Mouse (Mus musculus): ENCODE measurements at regions not wholly inside any gene's neighbourhood (a gene's known extent, or its start where the extent isn't known, plus 50 kb on each side); places are given as distances from the start of the nearest gene placed in this dataset.

DNA sequence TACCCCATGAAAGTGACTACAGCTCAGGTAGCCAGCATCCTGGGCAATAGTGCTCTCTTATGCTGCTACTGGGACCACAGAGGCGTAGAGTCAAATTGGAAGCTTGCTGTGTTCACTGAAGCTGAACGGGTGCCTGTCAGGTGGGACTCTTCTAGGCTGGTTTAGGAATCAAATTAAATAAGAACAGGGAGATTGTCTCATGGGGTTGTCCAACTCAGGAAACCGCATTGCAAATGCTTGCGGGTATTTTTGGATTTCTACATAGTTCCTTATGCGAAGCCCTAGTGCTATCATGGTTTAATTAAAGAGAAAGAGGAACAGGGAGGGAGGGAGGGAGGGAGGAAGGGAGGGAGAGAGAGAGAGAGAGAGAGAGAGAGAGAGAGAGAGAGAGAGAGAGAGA, 120.5 kb upstream of the Six2 start:
- no peaks in the 10 kb centered on the region for H3K36me3 ChIP-seq (ENCODE audit: control insufficient read depth, insufficient read depth, low read length)
- no peak overlapping the region for H3K4me3 ChIP-seq (ENCODE audit: low read depth, low read length)
- TF ChIP-seq CTCF (IDR thresholded peaks at IDR 0.05; ENCODE audit: extremely low read depth, insufficient read length, insufficient replicate concordance, low read depth, low read length) (no peak), POLR2A (IDR thresholded peaks at IDR 0.05; ENCODE audit: low read depth, low read length) (no peak)
- H3K27ac ChIP-seq (ENCODE audit: insufficient read depth, low read depth, low read length): no peak overlapping the region
- H3K4me1 ChIP-seq (ENCODE audit: control insufficient read depth, insufficient read depth, insufficient read length, low read length): no peaks in the 10 kb centered on the region
- 71% methylated on average over 5 of the region's 5 CpGs for WGBS
- H3K27me3 ChIP-seq (ENCODE audit: control insufficient read depth, insufficient read depth, low read length): peaks cover 3% of the 10 kb centered on the region; the same call in 1 of the 2 replicates

DNA sequence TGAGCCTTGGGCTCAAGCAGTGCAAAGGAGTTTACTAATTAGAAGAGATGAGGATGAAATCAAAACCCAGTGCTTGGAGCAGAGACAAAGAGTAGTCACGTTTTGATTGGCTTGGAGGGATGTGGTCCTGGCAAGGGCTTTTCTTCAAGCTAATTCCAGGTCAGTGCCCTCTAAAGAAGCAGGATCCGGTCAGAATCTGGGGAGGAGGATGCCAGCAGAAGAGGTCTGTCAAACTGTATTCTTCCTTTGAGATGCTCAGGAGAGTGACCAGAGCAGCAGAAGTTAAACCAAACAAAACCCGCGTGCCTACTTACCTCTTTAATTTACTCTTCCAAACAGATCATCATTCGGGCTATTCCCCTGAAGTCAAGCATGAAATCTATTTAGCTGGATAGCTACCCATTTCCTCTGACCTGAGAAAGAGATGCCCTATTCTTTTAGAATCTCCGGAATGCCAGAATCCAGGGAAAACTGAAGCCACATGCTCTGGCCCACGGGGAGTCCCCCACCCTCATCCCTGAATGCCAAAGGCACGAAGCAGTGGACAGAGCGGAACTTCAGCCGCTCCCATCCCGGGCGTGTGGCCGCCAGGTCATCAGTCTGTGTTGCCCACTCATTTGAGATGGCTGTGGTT, 117.8 kb upstream of the Six2 start:
- no peak overlapping the region for H3K4me3 ChIP-seq (ENCODE audit: low read depth, low read length)
- TF ChIP-seq CTCF (IDR thresholded peaks at IDR 0.05; ENCODE audit: extremely low read depth, insufficient read length, insufficient replicate concordance, low read depth, low read length): no peak
- no peak for TF ChIP-seq POLR2A (IDR thresholded peaks at IDR 0.05; ENCODE audit: low read depth, low read length)
- WGBS: 62% methylated on average over 13 of the region's 13 CpGs
- no peaks in the 10 kb centered on the region for H3K4me1 ChIP-seq (ENCODE audit: control insufficient read depth, insufficient read depth, insufficient read length, low read length)
- no peak overlapping the region for H3K27ac ChIP-seq (ENCODE audit: insufficient read depth, low read depth, low read length)
- no peaks in the 10 kb centered on the region for H3K36me3 ChIP-seq (ENCODE audit: control insufficient read depth, insufficient read depth, low read length)
- peaks cover 8% of the 10 kb centered on the region for H3K27me3 ChIP-seq (ENCODE audit: control insufficient read depth, insufficient read depth, low read length)

DNA sequence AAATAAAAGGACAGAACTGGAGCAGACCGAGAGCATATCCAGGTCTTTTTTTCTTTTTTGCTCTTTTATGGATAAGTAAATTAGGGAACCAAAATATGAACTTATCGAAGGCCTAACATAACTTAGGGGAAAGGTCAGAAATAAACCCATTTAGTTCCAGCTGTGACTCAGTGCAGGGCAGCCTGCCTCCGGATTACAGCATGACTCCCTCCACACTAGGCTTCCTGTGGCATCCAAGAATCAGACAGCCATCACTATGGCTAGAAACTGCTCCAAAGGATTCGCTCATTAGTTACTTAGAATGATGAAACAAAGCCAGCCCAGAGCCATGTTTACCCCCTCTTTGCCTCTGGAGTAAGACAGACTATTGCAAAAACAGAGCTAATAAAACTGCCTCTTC, 116.6 kb upstream of the Six2 start:
- no peaks in the 10 kb centered on the region for H3K36me3 ChIP-seq (ENCODE audit: control insufficient read depth, insufficient read depth, low read length)
- no peak overlapping the region for H3K27ac ChIP-seq (ENCODE audit: insufficient read depth, low read depth, low read length)
- TF ChIP-seq CTCF (IDR thresholded peaks at IDR 0.05; ENCODE audit: extremely low read depth, insufficient read length, insufficient replicate concordance, low read depth, low read length) (no peak), POLR2A (IDR thresholded peaks at IDR 0.05; ENCODE audit: low read depth, low read length) (no peak)
- H3K4me3 ChIP-seq (ENCODE audit: low read depth, low read length): no peak overlapping the region
- WGBS: 60% methylated on average over 4 of the region's 4 CpGs
- H3K27me3 ChIP-seq (ENCODE audit: control insufficient read depth, insufficient read depth, low read length): peaks cover 20% of the 10 kb centered on the region
- H3K4me1 ChIP-seq (ENCODE audit: control insufficient read depth, insufficient read depth, insufficient read length, low read length): no peaks in the 10 kb centered on the region; the same call in 1 of the 2 replicates

DNA sequence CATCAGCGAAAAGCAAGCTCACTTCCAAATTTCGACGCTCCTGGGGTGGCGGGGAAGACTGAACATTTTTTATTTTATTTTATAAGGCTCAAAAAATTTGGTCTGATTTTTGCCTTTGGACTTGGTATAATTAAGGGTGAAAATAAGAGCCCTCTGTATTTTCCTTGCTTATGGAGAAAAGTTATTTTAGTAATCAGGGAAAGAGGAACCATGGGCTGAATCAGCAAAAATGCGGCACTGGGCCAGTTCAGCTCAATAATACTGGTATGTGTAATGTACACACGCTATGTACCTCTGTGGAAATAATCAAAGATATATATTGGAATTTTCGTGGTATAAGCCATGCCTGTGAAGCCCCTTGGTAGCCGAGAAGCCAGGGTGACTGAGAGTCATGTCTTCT, 113.7 kb upstream of the Six2 start:
- TF ChIP-seq POLR2A (IDR thresholded peaks at IDR 0.05; ENCODE audit: low read depth, low read length) (no peak), CTCF (IDR thresholded peaks at IDR 0.05; ENCODE audit: extremely low read depth, insufficient read length, insufficient replicate concordance, low read depth, low read length) (no peak)
- no peaks in the 10 kb centered on the region; the same call in 1 of the 2 replicates for H3K4me1 ChIP-seq (ENCODE audit: control insufficient read depth, insufficient read depth, insufficient read length, low read length)
- H3K27me3 ChIP-seq (ENCODE audit: control insufficient read depth, insufficient read depth, low read length): peaks cover 27% of the 10 kb centered on the region
- 81% methylated on average over 8 of the region's 8 CpGs for WGBS
- H3K36me3 ChIP-seq (ENCODE audit: control insufficient read depth, insufficient read depth, low read length): no peaks in the 10 kb centered on the region
- no peak overlapping the region for H3K4me3 ChIP-seq (ENCODE audit: low read depth, low read length)
- no peak overlapping the region for H3K27ac ChIP-seq (ENCODE audit: insufficient read depth, low read depth, low read length)

DNA sequence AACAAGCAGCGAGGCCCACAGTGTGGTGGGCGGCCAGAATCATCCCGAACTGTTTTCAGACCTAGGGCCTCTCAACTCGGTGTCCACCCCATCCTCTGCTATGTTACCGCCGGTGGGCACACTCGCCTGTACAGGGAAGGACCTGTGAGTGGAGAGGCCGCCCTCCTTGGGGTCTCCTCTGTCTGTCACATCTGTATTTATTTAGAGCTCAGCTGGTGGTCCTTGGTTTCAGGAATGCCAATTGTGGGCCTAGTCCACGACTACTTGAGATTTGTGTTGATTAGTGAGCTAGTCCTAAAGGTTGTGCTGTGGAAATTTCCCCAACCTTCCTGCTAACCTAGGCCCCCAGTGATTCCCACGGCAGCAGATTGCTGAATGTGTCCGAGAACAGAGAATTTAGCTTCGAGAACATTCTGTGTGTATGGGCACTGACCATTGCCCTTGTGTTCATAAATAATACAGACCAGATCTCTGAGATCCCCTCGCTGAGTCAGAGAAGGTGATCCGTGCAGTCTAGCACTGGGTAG, 113.1 kb upstream of the Six2 start:
- peaks cover 27% of the 10 kb centered on the region for H3K27me3 ChIP-seq (ENCODE audit: control insufficient read depth, insufficient read depth, low read length)
- no peak overlapping the region for H3K4me3 ChIP-seq (ENCODE audit: low read depth, low read length)
- no peak overlapping the region for H3K27ac ChIP-seq (ENCODE audit: insufficient read depth, low read depth, low read length)
- H3K36me3 ChIP-seq (ENCODE audit: control insufficient read depth, insufficient read depth, low read length): no peaks in the 10 kb centered on the region
- no peak for TF ChIP-seq CTCF (IDR thresholded peaks at IDR 0.05; ENCODE audit: extremely low read depth, insufficient read length, insufficient replicate concordance, low read depth, low read length)
- WGBS: 55% methylated on average over 14 of the region's 14 CpGs
- no peaks in the 10 kb centered on the region; the same call in 1 of the 2 replicates for H3K4me1 ChIP-seq (ENCODE audit: control insufficient read depth, insufficient read depth, insufficient read length, low read length)

DNA sequence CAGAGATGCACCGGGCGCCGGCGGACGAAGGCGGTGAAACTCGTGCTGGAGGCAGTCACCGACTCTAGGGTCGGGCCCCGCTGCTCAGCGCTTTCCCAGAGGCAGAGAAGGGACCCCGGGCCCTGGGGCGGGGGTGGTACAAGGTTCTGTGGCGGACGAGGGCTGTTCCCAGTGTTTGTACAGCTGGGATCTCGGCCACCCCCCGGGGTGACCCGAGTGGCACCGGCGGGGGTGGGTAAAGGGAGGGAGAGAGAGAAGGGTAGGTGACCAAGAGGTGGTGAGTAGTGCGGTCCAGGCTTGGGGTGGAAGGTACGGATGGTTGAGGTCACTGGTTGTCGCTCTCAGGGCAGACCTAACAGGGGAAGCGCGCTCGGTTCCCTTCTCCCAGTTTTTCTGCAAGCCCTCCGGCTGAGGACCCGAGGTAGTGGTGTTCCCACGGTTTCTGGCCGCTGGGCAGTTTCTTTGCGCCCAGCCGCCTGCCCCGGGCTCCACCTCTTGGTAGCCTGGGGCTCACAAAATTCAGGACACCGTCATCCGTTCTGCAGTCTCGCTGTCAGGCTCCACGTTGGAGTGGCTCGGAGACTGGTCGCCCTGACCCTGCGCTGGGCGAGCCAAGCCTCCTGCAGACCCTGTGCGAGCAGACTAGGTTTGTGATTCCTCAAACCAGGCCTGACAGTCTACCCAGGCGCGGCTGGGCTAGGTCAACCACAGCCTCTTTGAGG, 112.4 kb upstream of the Six2 start:
- 12% methylated on average over 44 of the region's 44 CpGs for WGBS
- peak overlapping the region; percentile 37; the same call in 1 of the 2 replicates for H3K4me3 ChIP-seq (ENCODE audit: low read depth, low read length)
- peaks cover 27% of the 10 kb centered on the region for H3K27me3 ChIP-seq (ENCODE audit: control insufficient read depth, insufficient read depth, low read length)
- no peaks in the 10 kb centered on the region; the same call in 1 of the 2 replicates for H3K4me1 ChIP-seq (ENCODE audit: control insufficient read depth, insufficient read depth, insufficient read length, low read length)
- TF ChIP-seq CTCF (IDR thresholded peaks at IDR 0.05; ENCODE audit: extremely low read depth, insufficient read length, insufficient replicate concordance, low read depth, low read length) (no peak), POLR2A (IDR thresholded peaks at IDR 0.05; ENCODE audit: low read depth, low read length) (no peak)
- no peaks in the 10 kb centered on the region for H3K36me3 ChIP-seq (ENCODE audit: control insufficient read depth, insufficient read depth, low read length)
- H3K27ac ChIP-seq (ENCODE audit: insufficient read depth, low read depth, low read length): no peak overlapping the region

DNA sequence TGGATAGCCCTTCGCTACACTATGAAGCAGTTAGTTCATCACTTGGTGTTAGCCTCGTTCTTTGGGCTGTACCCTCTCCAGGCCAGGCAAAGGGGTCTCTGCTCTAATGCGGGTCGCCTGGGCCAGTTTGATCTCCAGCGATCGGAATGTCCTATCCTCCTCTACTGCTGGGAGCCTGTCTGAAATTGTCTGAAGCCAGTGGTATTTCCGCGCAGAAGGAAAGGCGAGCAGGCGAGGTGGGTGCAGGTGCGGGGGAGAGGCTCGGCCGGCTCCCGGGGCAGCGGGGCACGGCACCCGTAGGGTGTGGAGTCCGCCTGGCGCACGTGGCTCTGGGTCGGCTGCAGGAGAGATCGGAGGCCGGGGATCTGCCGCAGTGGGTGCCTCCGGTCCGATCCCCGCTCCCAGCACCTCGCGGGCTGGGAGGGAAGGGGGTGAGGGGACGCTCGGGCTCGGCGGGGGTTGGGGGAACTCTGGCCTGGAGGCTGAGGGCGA, 111.8 kb upstream of the Six2 start:
- 2% methylated on average over 34 of the region's 34 CpGs for WGBS
- Histone ChIP-seq H3K36me3 (ENCODE audit: control insufficient read depth, insufficient read depth, low read length) (no peaks in the 10 kb centered on the region), H3K27me3 (ENCODE audit: control insufficient read depth, insufficient read depth, low read length) (peaks cover 27% of the 10 kb centered on the region), H3K4me1 (ENCODE audit: control insufficient read depth, insufficient read depth, insufficient read length, low read length) (no peaks in the 10 kb centered on the region; the same call in 1 of the 2 replicates), H3K4me3 (ENCODE audit: low read depth, low read length) (peak overlapping the region; percentile 37), H3K27ac (ENCODE audit: insufficient read depth, low read depth, low read length) (no peak overlapping the region)
- TF ChIP-seq POLR2A (IDR thresholded peaks at IDR 0.05; ENCODE audit: low read depth, low read length) (no peak), CTCF (IDR thresholded peaks at IDR 0.05; ENCODE audit: extremely low read depth, insufficient read length, insufficient replicate concordance, low read depth, low read length) (no peak)
